Mouse (Mus musculus) liver, embryonic 16.5 days (tissue): ENCODE results near the gene Ces2h. TPM values are rescaled to one million over a fixed set of nuclear protein-coding genes. Genes with fewer than 3 reads are reported as not detected.
"Not testable (repeated sequence)": the region's sequence is repeated elsewhere in the genome, so short reads cannot be mapped to it uniquely, and the experiment has no call there.

ENCODE experiments used
- ATAC-seq: fragments of 200-750 bp; cut with Nextera tagmentation; 2 replicates; pipeline ENCODE4 v1.8.0; 2017; ENCODE audit warnings: low read depth, mild to moderate bottlenecking, moderate number of reproducible peaks, moderate library complexity
- H3K27ac ChIP-seq: fragments of 300-500 bp; sonication (generic); 2 replicates; pipeline ENCODE4 v1.5.1; 2014; ENCODE audit warnings: mild to moderate bottlenecking, low read length
- H3K27me3 ChIP-seq: fragments of 300-500 bp; sonication (generic); 2 replicates; pipeline ENCODE4 v1.6.1; 2014; ENCODE audit warnings: low read depth, low read length, mixed read lengths; ENCODE audit not compliant: control insufficient read depth, insufficient read depth
- H3K36me3 ChIP-seq: fragments of 300-500 bp; sonication (generic); 2 replicates; pipeline ENCODE4 v1.6.1; 2014; ENCODE audit warnings: mild to moderate bottlenecking; ENCODE audit not compliant: control insufficient read depth, insufficient read depth
- H3K4me1 ChIP-seq: fragments of 300-500 bp; sonication (generic); 2 replicates; pipeline ENCODE4 v1.6.1; 2014; ENCODE audit warnings: low read depth, low read length, mixed read lengths; ENCODE audit not compliant: control insufficient read depth
- H3K4me2 ChIP-seq: fragments of 300-500 bp; sonication (generic); 2 replicates; pipeline ENCODE4 v1.6.1; 2014; ENCODE audit warnings: low read depth, low read length, mixed read lengths
- H3K4me3 ChIP-seq: fragments of 300-500 bp; sonication (generic); 2 replicates; pipeline ENCODE4 v1.5.1; 2014; ENCODE audit warnings: low read depth, mild to moderate bottlenecking, low read length
- H3K9ac ChIP-seq: fragments of 300-500 bp; sonication (generic); 2 replicates; pipeline ENCODE4 v1.6.1; 2014; ENCODE audit warnings: low read depth, low read length
- H3K9me3 ChIP-seq: fragments of 300-500 bp; sonication (generic); replicated peaks from 2 replicates; pipeline ENCODE4 v1.6.1; 2016; ENCODE audit warnings: low read length; ENCODE audit not compliant: control insufficient read depth
- WGBS: fragments of 180-500 bp; shearing (Covaris S2); extraction: QIAGEN DNeasy Blood & Tissue Kit; methylation state at CpG from one replicate; pipeline ENCODE4 v1.1.7; 2014; ENCODE audit not compliant: insufficient replicate concordance; 5-methylcytosine and 5-hydroxymethylcytosine counted together
- polyA plus RNA-seq: library from polyadenylated mRNA; unstranded; fragments of >200 nt; fragmentation: Nextera tagmentation; extraction: Ambion mirVana; gene quantifications from 2 replicates; pipeline ENCODE4 v1.2.1, GENCODE M21; 2015

Gene Ces2h
- polyA plus RNA-seq, 1 experiment from 2014 or later = not detected

DNA sequence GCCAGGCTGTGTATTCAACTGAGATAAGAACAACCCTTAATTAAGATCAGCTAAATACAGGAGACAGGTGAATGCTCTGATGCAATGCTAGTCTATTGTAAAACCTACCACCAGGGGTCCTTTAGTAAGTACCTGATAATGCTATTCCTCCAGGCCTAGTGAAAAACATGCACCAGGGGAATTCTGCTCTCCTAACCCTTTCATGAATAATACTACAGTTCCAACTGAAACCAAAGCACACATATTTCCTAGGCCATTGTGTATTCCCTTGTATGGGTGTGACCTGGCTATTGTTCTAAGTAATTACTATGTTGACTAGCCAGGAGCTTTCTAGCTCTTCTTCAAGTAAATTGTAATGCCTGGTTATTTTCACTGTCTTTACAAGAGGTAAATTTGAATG lies 59.4 kb downstream of the Ces2h start:
- no peak for ATAC-seq
- H3K9me3 ChIP-seq = no peaks in the 10 kb centered on the region
- H3K36me3 ChIP-seq = no peaks in the 10 kb centered on the region
- H3K9ac ChIP-seq = no peak overlapping the region
- no peak overlapping the region for H3K4me2 ChIP-seq
- H3K27ac ChIP-seq = no peak overlapping the region
- no peak overlapping the region for H3K4me3 ChIP-seq
- no peaks in the 10 kb centered on the region for H3K27me3 ChIP-seq
- H3K4me1 ChIP-seq = no peaks in the 10 kb centered on the region

DNA sequence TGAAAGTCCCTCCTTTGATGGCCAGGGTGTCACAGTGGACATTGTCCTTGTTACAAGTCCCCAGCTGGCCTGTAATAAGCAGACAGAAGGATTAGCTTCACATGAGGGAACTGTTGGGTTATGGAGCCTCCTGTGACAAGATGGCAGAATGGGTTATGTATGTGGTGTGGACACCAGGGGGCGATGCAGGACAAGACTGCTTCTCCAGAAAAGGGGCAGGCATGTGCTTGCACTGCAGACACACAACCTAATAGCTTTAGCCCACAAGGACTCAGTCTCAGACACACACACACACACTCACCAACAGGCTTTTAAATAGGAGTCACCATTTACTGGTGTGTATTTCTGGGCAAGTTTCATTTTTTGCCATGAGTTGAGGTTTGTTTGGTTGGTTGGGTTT lies 66.1 kb downstream of the Ces2h start:
- no peak for ATAC-seq
- Histone ChIP-seq H3K27me3 (no peaks in the 10 kb centered on the region), H3K4me3 (no peak overlapping the region), H3K36me3 (no peaks in the 10 kb centered on the region), H3K9me3 (no peaks in the 10 kb centered on the region), H3K4me1 (no peaks in the 10 kb centered on the region), H3K4me2 (no peak overlapping the region), H3K27ac (no peak overlapping the region), H3K9ac (no peak overlapping the region)
- WGBS = 10% methylated on average over 1 of the region's 1 CpGs

DNA sequence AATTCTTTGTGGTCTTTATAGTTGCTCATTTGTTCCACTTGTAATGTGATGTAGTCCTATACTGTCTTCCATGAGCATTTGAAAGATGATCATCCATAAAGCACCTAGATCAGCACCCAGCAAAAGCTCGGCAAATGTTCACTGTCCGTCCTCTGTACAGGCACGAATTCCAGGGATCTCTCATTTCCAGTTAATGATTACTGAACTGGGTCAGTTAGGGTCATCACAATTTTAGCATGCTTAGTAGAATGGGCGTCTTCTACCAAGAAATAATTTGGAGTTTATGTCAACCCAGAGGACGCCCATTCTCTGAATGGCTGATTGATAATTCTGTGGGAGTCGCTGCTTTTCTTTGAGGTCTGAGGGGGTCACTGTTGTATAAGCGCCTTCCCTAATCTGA lies 67.3 kb downstream of the Ces2h start:
- not testable (repeated sequence) for H3K4me3 ChIP-seq

DNA sequence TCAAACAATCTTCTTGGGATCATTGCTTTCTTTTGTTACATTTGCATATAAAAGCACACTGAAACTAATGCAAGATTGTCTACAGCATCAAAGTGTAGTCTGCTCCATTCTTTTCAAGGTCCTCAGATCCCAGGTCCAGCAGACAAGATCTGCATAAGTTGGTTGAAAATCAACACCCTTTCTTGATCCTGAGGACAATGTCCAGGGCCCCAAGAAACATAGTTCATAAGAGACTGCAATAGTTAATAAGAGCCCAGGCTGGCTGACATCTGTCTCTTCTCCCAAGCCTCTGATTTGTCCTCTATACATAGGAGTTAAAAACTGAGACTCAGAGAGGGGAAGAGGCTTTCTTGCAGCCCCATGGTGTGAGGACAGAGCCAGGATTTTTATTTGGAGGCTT lies 68.3 kb downstream of the Ces2h start:
- no peak overlapping the region for H3K9ac ChIP-seq
- H3K27ac ChIP-seq = no peak overlapping the region

More for the DNA sequence above, 67.3 kb downstream of the Ces2h start:
- not testable (repeated sequence) for H3K27ac ChIP-seq, H3K27me3 ChIP-seq, H3K36me3 ChIP-seq, H3K9ac ChIP-seq, H3K9me3 ChIP-seq, H3K4me1 ChIP-seq, H3K4me2 ChIP-seq
- 43% methylated on average over 7 of the region's 7 CpGs for WGBS
- ATAC-seq = peak; percentile 85

More for the DNA sequence above, 68.3 kb downstream of the Ces2h start:
- Histone ChIP-seq H3K27me3 (no peaks in the 10 kb centered on the region), H3K4me1 (no peaks in the 10 kb centered on the region), H3K4me3 (no peak overlapping the region), H3K4me2 (no peak overlapping the region), H3K9me3 (no peaks in the 10 kb centered on the region), H3K36me3 (no peaks in the 10 kb centered on the region)
- no peak for ATAC-seq

Other genes starting within 250 kb of the Ces2h start
- gene Ces2b, start 169.3 kb upstream of the Ces2h start, polyA plus RNA-seq = 0.37 and 0.48 TPM in 2 replicates
- gene Ces2c, start 153.8 kb upstream of the Ces2h start, polyA plus RNA-seq = 0.16 and 0.37 TPM in 2 replicates
- gene Ces2e, start 74.6 kb upstream of the Ces2h start, polyA plus RNA-seq = 3.5 and 4.0 TPM in 2 replicates
- gene Ces2f, start 53.5 kb upstream of the Ces2h start, polyA plus RNA-seq = not detected in 2 replicates
- gene Ces2g, start 39.1 kb upstream of the Ces2h start, polyA plus RNA-seq = 21.4 and 26.8 TPM in 2 replicates
- gene Ces3a, start 47.7 kb downstream of the Ces2h start, polyA plus RNA-seq = 0.71 and 0.83 TPM in 2 replicates
- not detected in 2 replicates for gene Ces3b, start 82.9 kb downstream of the Ces2h start, polyA plus RNA-seq
- not detected in 2 replicates for gene Ces4a, start 130.9 kb downstream of the Ces2h start, polyA plus RNA-seq
- 6.6 and 7.5 TPM in 2 replicates for gene Cbfb, start 169.8 kb downstream of the Ces2h start, polyA plus RNA-seq
- gene D230025D16Rik, start 224.3 kb downstream of the Ces2h start, polyA plus RNA-seq = 18.7 and 19.7 TPM in 2 replicates